Mouse (Mus musculus): ENCODE data around the gene Lrwd1. TPM values are rescaled to one million over a fixed set of nuclear protein-coding genes. Genes with fewer than 3 reads are reported as not detected.

Gene Lrwd1
- polyA plus RNA-seq (2015; fragmentation: Nextera tagmentation; extraction: Ambion mirVana), result 43.2 and 45.2 TPM in 2 replicates

DNA sequence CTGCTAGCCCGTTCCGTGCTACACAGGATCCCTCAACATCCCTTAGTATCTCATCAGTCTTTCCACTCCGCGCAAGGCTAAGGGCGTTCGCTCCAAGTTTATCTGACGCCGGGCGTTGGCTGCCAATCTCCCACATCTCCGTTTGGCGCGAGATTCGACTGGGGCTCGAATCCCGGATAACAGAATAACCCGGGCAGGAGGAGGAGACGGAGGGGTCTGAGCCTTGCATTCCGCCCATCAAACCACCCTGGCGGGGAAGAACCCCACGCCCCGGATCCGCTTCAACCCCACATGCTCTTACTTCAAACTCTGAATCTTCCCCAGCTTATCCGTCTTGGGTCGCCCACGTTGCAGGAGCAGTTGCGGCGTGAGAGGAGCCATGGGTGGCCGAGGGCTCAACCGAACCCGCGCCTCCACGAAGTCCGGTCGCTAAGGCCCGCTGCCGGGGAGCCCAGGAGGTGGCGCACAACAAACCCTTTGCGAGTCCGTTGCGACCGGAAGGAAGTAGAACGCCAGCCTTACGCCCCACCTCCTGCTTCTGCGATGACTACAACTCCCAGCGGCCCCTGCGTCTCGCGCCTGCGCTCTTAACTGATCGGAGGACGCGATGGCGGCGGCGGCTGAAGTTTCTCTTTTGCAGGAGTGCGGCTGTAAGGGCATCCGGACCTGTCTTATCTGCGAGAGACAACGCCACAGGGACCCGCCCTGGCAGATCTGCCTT, at the start of gene Lrwd1, which contains the start of gene Alkbh4:
Gene Lrwd1 (minus strand): TSS at position 504 of the 721 bp plus-strand sequence.
Gene Alkbh4 (plus strand): TSS at position 576 of the 721 bp plus-strand sequence.
- peak; percentile 96 for ATAC-seq
- Histone ChIP-seq H3K27me3 (no peaks in the 10 kb centered on the region), H3K4me1 (peaks cover 25% of the 10 kb centered on the region), H3K4me3 (peak within 1 kb of the TSS; percentile 77), H3K36me3 (ENCODE audit: poor library complexity, severe bottlenecking) (peaks cover 50% of the 10 kb centered on the region), H3K4me2 (peak within 1 kb of the TSS; percentile 81), H3K9ac (peak within 1 kb of the TSS; percentile 85), H3K27ac (no peak within 1 kb of the TSS; the same call in 1 of the 2 replicates), H3K9me3 (replicated peaks) (no peaks in the 10 kb centered on the region)
- WGBS, result under 1% methylated on average over 60 of the region's 60 CpGs

DNA sequence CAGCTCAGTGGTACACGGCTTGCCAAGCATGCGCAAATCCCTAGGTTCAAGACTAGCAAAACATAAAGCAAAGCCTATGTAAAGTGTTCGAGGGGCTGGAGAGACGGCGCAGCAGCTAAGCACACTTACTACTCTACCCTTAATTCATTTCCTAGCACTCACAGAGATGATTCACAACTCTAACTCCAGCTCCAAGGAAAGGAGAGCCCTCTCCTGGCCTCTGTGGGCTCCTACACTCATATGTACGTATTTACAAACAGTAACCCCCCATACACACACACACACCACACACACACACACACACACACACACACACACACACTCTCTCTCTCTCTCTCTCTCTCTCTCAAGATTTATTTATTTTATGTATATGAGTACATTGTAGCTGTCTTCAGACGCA, 47.9 kb upstream of the Lrwd1 start:
- H3K27ac ChIP-seq, result no peak overlapping the region
- WGBS, result 96% methylated on average over 7 of the region's 7 CpGs
- H3K4me2 ChIP-seq, result no peak overlapping the region
- H3K27me3 ChIP-seq, result no peaks in the 10 kb centered on the region
- H3K9ac ChIP-seq, result no peak overlapping the region
- no peak for ATAC-seq
- H3K36me3 ChIP-seq (ENCODE audit: poor library complexity, severe bottlenecking), result peaks cover 84% of the 10 kb centered on the region
- 0 out of 2 replicates have a peak, but pooled peaks cover 3% of the 10 kb centered on the region for H3K4me1 ChIP-seq
- H3K9me3 ChIP-seq (replicated peaks), result no peaks in the 10 kb centered on the region
- no peak overlapping the region for H3K4me3 ChIP-seq

DNA sequence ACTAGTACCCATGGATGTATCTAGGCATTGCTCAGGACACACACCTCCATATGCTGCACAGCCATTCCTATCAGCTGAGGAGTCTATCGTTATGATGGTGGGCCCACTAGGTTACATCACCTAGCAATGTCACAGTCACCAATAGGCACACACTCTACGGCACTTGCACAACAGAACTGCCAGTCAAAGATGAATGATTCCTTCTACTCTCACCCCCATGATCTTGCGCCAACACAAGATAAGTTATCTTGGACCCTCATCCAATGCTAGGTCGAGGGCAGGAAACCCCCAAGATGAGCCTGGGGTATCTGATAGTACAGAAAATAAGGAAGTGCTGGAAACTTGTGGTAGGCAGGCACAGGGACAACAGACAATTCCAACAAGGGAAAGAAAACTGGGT, 47.0 kb upstream of the Lrwd1 start:
- H3K4me2 ChIP-seq, result no peak overlapping the region
- ATAC-seq, result no peak
- no peak overlapping the region for H3K27ac ChIP-seq
- H3K36me3 ChIP-seq (ENCODE audit: poor library complexity, severe bottlenecking), result peaks cover 83% of the 10 kb centered on the region
- H3K9ac ChIP-seq, result no peak overlapping the region
- 93% methylated on average over 4 of the region's 4 CpGs for WGBS
- H3K4me3 ChIP-seq, result no peak overlapping the region
- no peaks in the 10 kb centered on the region for H3K9me3 ChIP-seq (replicated peaks)
- 0 out of 2 replicates have a peak, but pooled peaks cover 3% of the 10 kb centered on the region for H3K4me1 ChIP-seq
- no peaks in the 10 kb centered on the region for H3K27me3 ChIP-seq

DNA sequence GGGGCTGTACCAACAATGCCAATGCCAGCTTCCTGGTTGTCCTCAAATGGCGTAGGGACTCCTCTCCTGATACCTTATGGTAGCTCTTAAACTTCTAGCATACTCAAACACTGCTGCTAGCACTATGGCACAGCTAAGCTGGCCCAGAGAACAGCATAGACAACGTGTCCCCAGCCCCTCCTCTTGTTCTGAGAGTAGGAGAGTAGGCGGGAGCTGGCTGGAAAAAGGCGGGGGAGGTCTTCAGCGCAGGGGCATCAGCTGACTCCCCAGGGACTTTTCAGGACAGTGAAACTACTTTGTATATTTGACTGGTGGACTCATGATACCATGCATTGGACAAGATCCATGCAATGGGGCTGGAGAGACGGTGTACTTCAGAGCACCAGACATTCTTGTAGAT, 46.2 kb upstream of the Lrwd1 start:
- peaks cover 86% of the 10 kb centered on the region for H3K36me3 ChIP-seq (ENCODE audit: poor library complexity, severe bottlenecking)
- 0 out of 2 replicates have a peak, but pooled peaks cover 3% of the 10 kb centered on the region for H3K4me1 ChIP-seq
- no peak overlapping the region for H3K4me3 ChIP-seq
- no peaks in the 10 kb centered on the region for H3K9me3 ChIP-seq (replicated peaks)
- no peak overlapping the region for H3K4me2 ChIP-seq
- no peak for ATAC-seq
- H3K9ac ChIP-seq, result no peak overlapping the region
- H3K27ac ChIP-seq, result no peak overlapping the region
- H3K27me3 ChIP-seq, result no peaks in the 10 kb centered on the region
- WGBS, result 93% methylated on average over 6 of the region's 6 CpGs

DNA sequence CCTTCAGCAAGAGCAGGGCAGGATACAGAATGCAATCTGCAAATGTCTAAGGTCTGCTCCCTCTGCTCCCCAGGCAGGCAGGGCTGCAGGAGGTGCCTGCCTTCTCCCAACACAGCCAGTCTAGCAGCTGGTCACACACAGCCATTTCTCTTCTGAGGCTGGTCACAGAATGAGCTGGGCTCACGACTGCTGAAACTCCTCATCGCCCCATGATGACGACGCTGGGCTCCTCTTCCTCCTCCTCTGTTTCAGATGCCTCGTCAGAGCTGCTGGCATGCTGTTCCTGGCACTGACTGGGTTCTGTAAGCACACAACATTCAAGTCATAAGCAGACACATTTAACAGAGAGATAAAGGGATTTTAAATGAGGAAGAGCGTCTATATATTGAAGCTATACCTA, 45.3 kb upstream of the Lrwd1 start:
- Histone ChIP-seq H3K4me1 (0 out of 2 replicates have a peak, but pooled peaks cover under 1% of the 10 kb centered on the region), H3K27ac (no peak overlapping the region), H3K9ac (no peak overlapping the region), H3K4me2 (no peak overlapping the region), H3K4me3 (no peak overlapping the region), H3K27me3 (no peaks in the 10 kb centered on the region), H3K9me3 (replicated peaks) (no peaks in the 10 kb centered on the region), H3K36me3 (ENCODE audit: poor library complexity, severe bottlenecking) (peaks cover 82% of the 10 kb centered on the region)
- WGBS, result 93% methylated on average over 6 of the region's 6 CpGs
- ATAC-seq, result no peak

DNA sequence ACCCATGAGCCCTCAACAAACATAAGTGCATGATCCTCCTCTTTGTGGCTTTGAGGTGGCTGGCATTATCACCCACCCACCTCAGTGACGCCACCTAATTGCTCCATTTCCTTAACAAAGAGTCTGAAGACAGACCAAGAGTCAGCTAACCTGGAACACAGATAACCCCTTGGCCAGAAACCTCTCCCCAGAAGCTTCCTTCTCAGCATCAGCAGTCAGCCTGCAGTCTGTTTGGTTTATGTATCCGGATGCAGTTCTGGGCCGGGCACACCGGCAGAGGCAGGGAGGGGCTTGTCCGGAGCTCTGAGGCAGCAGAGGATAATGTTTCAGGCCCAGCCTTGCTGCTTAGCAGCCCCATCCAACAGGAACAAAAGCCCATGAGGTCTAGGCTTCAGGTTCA, 43.7 kb upstream of the Lrwd1 start:
- no peak overlapping the region for H3K4me2 ChIP-seq
- H3K4me3 ChIP-seq, result no peak overlapping the region
- no peaks in the 10 kb centered on the region for H3K4me1 ChIP-seq
- 84% methylated on average over 5 of the region's 5 CpGs for WGBS
- no peaks in the 10 kb centered on the region for H3K27me3 ChIP-seq
- peaks cover 66% of the 10 kb centered on the region for H3K36me3 ChIP-seq (ENCODE audit: poor library complexity, severe bottlenecking)
- H3K9me3 ChIP-seq (replicated peaks), result no peaks in the 10 kb centered on the region
- no peak for ATAC-seq
- no peak overlapping the region for H3K27ac ChIP-seq
- H3K9ac ChIP-seq, result no peak overlapping the region

DNA sequence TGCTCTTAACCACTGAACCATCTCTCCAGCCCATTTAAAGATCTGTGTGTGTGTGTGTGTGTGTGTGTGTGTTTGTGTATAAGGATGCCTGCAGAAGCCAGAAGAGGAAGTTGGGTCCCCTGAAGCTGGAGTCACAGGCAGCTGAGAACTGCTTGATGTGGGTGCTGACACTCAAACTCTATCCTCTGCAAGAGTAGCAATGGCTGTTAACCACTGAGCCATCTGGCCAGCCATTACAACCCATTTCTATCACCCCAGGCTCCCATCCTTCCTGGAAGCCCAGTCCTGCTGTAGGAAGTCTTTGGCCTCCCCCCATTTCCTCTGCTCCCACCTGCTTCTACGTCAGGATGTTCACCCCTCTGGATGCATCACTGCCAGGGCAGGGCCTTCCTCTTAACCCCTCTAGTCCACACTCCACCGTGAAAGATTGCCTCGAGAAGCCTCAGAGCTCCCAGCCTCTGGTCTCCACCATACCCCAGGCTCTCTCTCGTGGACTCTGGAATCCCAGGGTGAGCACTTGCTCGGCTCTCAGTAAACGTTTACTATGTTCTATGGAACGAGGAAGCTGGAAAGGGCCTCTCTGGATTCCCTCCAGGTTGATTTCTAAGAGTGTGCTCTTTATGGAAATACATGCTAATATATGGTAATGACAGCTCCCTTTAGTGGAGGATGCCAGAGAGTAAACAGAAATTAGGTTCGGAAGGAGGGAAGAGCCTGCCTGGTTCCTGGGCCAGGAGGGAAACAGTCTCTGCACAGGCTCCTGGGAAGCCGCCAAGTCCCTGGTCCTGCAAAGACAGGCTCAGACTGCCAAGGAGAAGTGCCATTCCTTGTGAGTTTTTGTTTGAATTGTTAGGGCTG, 38.0 kb upstream of the Lrwd1 start:
- H3K9ac ChIP-seq, result no peak overlapping the region
- H3K4me3 ChIP-seq, result no peak overlapping the region
- peaks cover 28% of the 10 kb centered on the region for H3K4me1 ChIP-seq
- peak; percentile 50 for ATAC-seq
- 44% methylated on average over 9 of the region's 9 CpGs for WGBS
- no peaks in the 10 kb centered on the region for H3K9me3 ChIP-seq (replicated peaks)
- H3K27me3 ChIP-seq, result 0 out of 2 replicates have a peak, but pooled peaks cover 8% of the 10 kb centered on the region
- H3K4me2 ChIP-seq, result no peak overlapping the region
- peaks cover 16% of the 10 kb centered on the region for H3K36me3 ChIP-seq (ENCODE audit: poor library complexity, severe bottlenecking)
- peak overlapping the region; percentile 65 for H3K27ac ChIP-seq

DNA sequence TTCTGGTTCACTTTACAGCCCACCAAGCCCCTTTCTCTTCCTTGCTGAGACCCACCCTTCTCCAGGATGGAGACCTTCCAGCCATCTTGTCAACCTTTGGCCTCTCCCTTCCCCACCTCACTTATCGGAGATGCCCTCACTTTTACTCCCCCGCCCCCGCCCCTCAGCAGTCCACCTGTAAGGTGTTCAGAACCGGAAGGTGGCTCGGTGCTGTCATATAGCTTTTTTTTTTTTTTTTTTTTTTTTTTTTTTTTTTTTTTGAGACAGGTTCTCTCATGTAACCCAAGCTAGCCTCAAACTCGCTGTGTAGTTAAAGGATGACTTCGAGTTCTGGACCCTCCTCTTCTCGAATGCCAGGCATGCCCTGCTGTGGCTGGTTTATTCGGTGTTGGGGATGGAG, 37.1 kb upstream of the Lrwd1 start:
- Histone ChIP-seq H3K9ac (no peak overlapping the region), H3K27ac (no peak overlapping the region), H3K27me3 (0 out of 2 replicates have a peak, but pooled peaks cover 8% of the 10 kb centered on the region), H3K4me1 (peaks cover 28% of the 10 kb centered on the region), H3K36me3 (ENCODE audit: poor library complexity, severe bottlenecking) (peaks cover 12% of the 10 kb centered on the region), H3K4me3 (no peak overlapping the region), H3K4me2 (no peak overlapping the region), H3K9me3 (replicated peaks) (peaks cover 4% of the 10 kb centered on the region; the same call in 1 of the 2 replicates)
- no peak for ATAC-seq
- WGBS, result 76% methylated on average over 9 of the region's 9 CpGs

DNA sequence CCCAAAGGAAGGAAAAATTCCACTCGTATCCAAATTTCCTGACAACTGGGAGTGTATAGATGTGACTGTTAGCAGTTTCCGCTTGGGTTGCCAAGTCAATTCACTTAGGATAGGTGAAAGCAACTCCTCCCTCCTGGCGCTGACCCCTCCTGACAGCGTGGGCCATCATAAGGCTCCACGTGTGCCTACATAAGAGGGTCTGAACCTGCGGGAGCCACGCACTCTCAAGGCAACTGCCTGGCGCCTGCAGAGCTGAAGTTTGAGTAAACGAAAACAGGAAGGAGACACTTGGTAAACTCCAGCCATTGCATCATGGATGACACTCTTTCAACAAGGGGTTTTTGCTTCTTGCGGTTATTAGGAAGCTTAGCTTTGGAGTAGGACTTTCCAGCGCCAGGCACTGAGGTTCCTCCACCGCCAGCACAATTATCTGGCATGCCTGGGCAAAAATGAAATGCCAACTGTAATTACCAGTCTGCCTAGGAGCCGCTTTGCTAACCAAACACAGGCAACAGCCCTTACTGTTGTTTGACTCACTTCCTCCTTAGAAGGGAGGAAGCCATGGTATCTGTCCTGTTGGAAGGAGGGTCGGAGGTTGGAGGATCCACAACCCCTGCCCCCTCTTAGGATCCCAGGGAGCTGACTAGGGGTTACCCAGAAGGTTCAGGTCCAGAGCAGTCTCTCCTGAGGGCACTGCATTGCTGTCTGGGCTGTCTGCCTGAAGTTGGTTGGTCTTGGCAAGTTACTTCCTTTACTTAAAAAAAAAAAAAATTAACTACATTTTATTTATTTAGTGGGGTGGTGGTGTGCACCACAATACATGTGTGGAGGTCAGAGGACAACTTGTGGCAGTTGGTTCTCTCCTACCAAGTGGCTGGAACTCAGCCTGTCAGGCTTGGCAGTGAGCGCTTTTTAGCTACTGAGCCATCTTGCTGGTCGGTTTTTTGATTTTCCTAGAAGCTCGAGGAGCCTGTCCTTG, 35.8 kb upstream of the Lrwd1 start:
- Histone ChIP-seq H3K4me1 (peaks cover 28% of the 10 kb centered on the region), H3K27ac (no peak overlapping the region), H3K9me3 (replicated peaks) (peaks cover 7% of the 10 kb centered on the region; the same call in 1 of the 2 replicates), H3K36me3 (ENCODE audit: poor library complexity, severe bottlenecking) (peaks cover 12% of the 10 kb centered on the region; the same call in 1 of the 2 replicates), H3K9ac (peak overlapping the region; percentile 79; the same call in 1 of the 2 replicates), H3K27me3 (0 out of 2 replicates have a peak, but pooled peaks cover 8% of the 10 kb centered on the region), H3K4me3 (peak overlapping the region; percentile 60), H3K4me2 (peak overlapping the region; percentile 86)
- ATAC-seq, result no peak
- 40% methylated on average over 17 of the region's 17 CpGs for WGBS

DNA sequence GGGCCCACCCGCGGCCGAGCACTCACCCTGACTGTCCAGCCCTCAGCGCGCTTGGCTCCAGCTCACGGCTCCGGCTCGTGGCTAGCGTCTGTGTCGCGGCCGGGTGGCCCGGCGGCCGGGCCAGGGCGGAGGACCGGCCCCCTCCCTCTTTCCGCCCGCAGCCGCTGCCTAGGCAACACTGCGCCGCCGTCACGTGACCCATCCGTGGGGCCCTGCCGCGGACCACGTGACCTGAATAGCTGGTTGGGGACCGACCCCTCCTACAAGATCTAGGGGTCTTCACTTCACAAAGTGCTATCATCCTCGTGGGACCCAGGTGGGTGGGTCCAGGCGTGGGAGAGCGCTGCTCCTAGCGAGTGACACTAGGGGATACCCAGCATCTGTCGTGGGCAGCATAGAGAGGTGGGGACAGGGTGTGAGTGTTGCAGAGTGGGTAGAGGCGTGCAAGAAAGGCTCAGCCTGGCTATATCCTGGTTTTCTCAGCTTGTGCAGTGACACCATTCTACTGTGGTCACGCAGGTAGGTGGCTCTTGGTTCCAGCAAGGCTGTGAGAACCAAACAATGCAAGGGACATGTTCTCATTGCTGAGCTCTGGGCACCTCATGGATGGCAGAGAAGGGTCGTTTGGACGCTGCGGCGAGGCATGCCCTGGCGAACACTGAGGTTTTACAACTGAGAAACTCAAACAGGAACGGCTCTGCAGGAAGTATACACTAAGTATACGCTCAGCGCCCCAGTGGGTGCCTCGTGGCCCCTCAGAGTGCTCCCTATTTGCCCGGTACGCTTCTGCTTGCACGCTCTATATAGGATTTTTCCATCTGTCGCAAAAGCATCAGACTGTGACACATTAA, 34.9 kb upstream of the Lrwd1 start, which contains the start of gene Orai2:
Gene Orai2 (minus strand): TSS at position 202 of the 851 bp plus-strand sequence.
- peak within 1 kb of the TSS; percentile 86 for H3K4me2 ChIP-seq
- peak within 1 kb of the TSS; percentile 60 for H3K4me3 ChIP-seq
- H3K4me1 ChIP-seq, result peaks cover 28% of the 10 kb centered on the region
- peaks cover 12% of the 10 kb centered on the region; the same call in 1 of the 2 replicates for H3K36me3 ChIP-seq (ENCODE audit: poor library complexity, severe bottlenecking)
- H3K27ac ChIP-seq, result peak within 1 kb of the TSS; percentile 51
- ATAC-seq, result peak; percentile 92
- 0 out of 2 replicates have a peak, but pooled peaks cover 8% of the 10 kb centered on the region for H3K27me3 ChIP-seq
- peak within 1 kb of the TSS; percentile 79 for H3K9ac ChIP-seq
- peaks cover 7% of the 10 kb centered on the region; the same call in 1 of the 2 replicates for H3K9me3 ChIP-seq (replicated peaks)
- 5% methylated on average over 49 of the region's 49 CpGs for WGBS

Measured in forebrain, embryonic 13.5 days (tissue).